Mouse (Mus musculus) megakaryocyte, adult 5-6 weeks (primary cell): Measurements from ENCODE around the gene Gpa33. TPM values are rescaled to one million over a fixed set of nuclear protein-coding genes. Genes with fewer than 3 reads are reported as not detected.

Source experiments
- ATAC-seq: 2 replicates; pipeline ENCODE4 v1.8.0; 2016; ENCODE audit warnings: mild to moderate bottlenecking, inconsistent platforms; ENCODE audit not compliant: poor library complexity, severe bottlenecking
- total RNA-seq, 2 experiments: library from RNA; stranded (forward) in 1 of 2; stranded (reverse) in 1 of 2; fragments of 153-499, 151-499 nt in 1 of 2; fragments of 221-1000, 200-1000 nt in 1 of 2; gene quantifications; 2 replicates each; pipeline versions ENCODE4 v1.2.3 to v1.2.4; 2015 to 2017

The Gpa33 gene
- total RNA-seq, 2 experiments from 2014 or later, result not detected

GRCm38 (mm10) chr1:166160111-166160510 is 30.1 kb downstream of the Gpa33 start:
- ATAC-seq, result no peak

GRCm38 (mm10) chr1:166160569-166161445 is 30.8 kb downstream of the Gpa33 start:
- peak; percentile 73 for ATAC-seq

- ATAC-seq, result no peak
Observed at GRCm38 (mm10) chr1:166164580-166164979, 34.5 kb downstream of the Gpa33 start.

GRCm38 (mm10) chr1:166165159-166165558 is 35.1 kb downstream of the Gpa33 start:
- ATAC-seq, result no peak

- ATAC-seq, result no peak
Observed at GRCm38 (mm10) chr1:166167405-166167804, 37.4 kb downstream of the Gpa33 start.

- ATAC-seq, result no peak
Observed at GRCm38 (mm10) chr1:166168017-166168416, 38.0 kb downstream of the Gpa33 start.

GRCm38 (mm10) chr1:166169713-166170112 is 39.7 kb downstream of the Gpa33 start:
- ATAC-seq, result no peak

- ATAC-seq, result no peak
Observed at GRCm38 (mm10) chr1:166170852-166171251, 40.8 kb downstream of the Gpa33 start.

GRCm38 (mm10) chr1:166172992-166173391 is 43.0 kb downstream of the Gpa33 start:
- no peak for ATAC-seq

GRCm38 (mm10) chr1:166173621-166174020 is 43.6 kb downstream of the Gpa33 start:
- ATAC-seq, result no peak

GRCm38 (mm10) chr1:166181510-166181909 is 51.5 kb downstream of the Gpa33 start:
- no peak for ATAC-seq

GRCm38 (mm10) chr1:166182952-166183627 is 53.1 kb downstream of the Gpa33 start:
- ATAC-seq, result no peak

GRCm38 (mm10) chr1:166184391-166185229 is 54.6 kb downstream of the Gpa33 start:
- ATAC-seq, result no peak

GRCm38 (mm10) chr1:166185357-166185756 is 55.3 kb downstream of the Gpa33 start:
- ATAC-seq, result no peak

GRCm38 (mm10) chr1:166189821-166190220 is 59.8 kb downstream of the Gpa33 start:
- ATAC-seq, result no peak

GRCm38 (mm10) chr1:166204171-166204570 is 74.1 kb downstream of the Gpa33 start:
- ATAC-seq, result peak; percentile 71

GRCm38 (mm10) chr1:166205159-166205558 is 75.1 kb downstream of the Gpa33 start:
- no peak for ATAC-seq

GRCm38 (mm10) chr1:166209371-166209770 is 79.3 kb downstream of the Gpa33 start:
- ATAC-seq, result no peak

GRCm38 (mm10) chr1:166214181-166214580 is 84.1 kb downstream of the Gpa33 start:
- ATAC-seq, result no peak
